Mouse (Mus musculus): ENCODE results near the gene Tril. TPM values are rescaled to one million over a fixed set of nuclear protein-coding genes. Genes with fewer than 3 reads are reported as not detected.

The Tril gene
- total RNA-seq, 2 experiments from 2014 or later = 70.0 to 72.0 TPM

Other genes starting within 250 kb of the Tril start
- not detected for gene Cpvl, start 157.8 kb upstream of the Tril start, total RNA-seq (2021)
- 10 to 100 TPM; 26.5 to 31.0 TPM for gene Chn2, start 218.7 kb upstream of the Tril start, total RNA-seq (2021)

Measured in layer of hippocampus, postnatal 10 days (tissue).